Mouse (Mus musculus): ENCODE data around the gene Olfr1289.

Olfr1289 gene

DNA sequence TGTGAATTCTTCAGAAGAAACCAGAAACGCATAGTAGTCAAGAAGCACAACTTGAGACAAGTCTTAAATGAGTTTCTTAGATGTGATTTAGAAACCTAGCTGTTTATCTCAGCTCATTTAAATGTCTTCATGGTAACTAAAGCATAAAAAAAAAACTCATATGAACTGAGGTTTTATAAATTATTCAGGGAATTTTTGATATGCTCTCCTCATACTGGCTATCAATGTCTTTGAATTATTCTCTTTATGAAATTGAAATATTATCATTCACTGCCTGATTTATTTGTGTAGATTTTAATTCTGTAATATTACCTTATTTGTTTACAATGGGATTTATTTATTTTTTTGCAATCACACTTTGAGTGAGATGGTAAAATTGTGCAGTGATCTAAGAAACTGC is at the start of gene Olfr1289:
Olfr1289 (plus strand) TSS at position 301 of the 400 bp plus-strand sequence.
- DNase-seq: no peak

DNA sequence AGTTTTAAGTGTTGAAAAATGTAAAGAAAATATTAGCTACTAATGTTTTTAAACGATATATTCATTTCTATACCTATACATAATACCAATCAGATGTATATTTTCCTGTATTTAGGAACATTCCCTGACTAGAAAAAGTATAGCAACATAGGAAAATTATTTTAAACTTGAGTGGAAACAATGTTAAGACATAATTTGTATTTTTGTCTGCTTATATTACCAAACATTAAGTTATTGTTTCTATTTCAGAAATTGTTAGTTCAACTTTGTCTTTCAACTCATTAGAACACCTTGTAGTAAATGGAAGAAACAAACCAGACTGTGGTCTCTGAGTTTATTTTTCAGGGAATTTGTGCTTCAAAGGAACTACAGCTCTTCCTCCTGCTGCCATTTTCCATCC is 31.8 kb upstream of the Olfr1289 start, which contains the start of gene Olfr1287:
Olfr1287 (plus strand) TSS at position 301 of the 400 bp plus-strand sequence.
- DNase-seq: no peak

DNA sequence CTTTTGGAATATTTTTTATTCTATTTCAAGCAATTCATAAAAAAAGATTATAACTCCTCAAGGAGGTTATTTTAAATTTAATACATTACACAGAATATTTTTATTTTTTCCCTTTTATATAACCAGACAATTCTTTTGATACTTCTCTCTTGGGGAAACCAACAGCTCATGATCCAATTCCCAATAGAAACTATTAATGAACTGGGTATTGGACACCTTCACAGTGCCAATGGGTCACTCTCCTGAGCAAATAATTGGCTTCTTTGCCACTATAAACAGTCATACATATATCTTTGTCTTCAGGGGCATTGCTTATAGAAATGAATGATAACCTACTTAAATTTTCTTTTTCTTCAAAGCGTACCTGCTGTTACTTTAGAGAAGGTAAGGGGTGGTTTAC is 6.8 kb upstream of the Olfr1289 start, which contains the start of gene Olfr1288:
Olfr1288 (plus strand) TSS at position 301 of the 400 bp plus-strand sequence.
- DNase-seq: no peak

DNA sequence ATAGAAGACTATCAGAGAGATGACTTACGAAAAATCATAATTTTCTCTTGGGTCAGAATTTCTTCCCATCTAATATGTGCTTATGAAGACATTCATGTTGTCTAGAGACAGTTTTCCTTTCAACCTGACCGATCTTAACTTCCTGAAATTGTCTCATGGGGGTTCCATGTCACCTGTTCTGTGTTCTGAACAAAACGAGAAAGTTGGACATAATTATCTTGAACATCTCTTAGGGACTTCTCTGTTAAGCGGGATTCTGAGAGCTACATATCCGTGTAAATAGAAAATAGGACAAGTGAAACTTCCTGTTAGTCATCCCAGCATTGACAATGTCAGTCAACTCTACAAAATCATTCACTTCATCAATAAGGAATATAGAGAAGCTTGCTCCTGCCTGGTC is 13.1 kb downstream of the Olfr1289 start, which contains the start of gene Olfr1290:
Olfr1290 (minus strand) TSS at position 101 of the 400 bp plus-strand sequence.
- no peak for DNase-seq

DNA sequence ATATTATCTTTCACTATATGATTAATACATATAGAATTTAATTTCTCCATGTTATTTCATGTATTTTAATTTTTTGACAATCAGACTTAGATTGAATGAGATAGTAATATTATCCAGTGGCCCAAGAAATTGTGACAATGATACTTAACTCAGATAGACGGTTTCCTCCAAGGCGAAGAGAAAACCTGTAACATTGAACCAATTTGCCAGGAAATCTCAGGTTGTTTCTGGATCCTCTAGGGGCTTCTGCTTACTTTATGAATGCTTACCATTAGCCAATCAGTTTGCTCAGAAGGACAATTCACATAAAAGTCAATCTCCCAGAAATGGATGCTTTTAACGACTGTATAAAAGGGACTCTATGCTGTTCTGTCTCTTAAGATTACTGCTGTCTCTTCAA is 16.3 kb downstream of the Olfr1289 start, which contains the start of gene Olfr1291-ps1:
Olfr1291-ps1 (plus strand) TSS at position 301 of the 400 bp plus-strand sequence.
- DNase-seq: no peak

DNA sequence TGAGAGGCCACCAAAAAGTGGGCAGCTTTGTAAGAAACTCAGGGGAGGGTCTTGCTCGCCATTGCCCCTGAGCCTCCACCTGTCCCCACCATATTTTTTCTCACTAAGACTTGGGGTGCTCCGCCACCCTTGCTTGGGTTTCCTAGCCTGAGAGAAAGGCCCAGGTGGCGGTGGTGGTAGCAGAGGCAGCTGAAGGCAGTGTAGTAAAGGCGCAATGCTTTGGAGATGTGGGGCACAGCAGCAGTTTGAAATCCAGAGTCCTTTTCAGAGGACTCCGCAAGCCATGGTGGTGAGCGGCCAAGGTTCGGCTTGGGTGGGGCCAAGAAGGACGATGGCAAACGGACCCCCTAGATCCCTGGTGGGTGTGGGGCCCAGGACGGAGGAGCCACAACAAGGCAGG is 36.8 kb downstream of the Olfr1289 start:
- no peak for DNase-seq

DNA sequence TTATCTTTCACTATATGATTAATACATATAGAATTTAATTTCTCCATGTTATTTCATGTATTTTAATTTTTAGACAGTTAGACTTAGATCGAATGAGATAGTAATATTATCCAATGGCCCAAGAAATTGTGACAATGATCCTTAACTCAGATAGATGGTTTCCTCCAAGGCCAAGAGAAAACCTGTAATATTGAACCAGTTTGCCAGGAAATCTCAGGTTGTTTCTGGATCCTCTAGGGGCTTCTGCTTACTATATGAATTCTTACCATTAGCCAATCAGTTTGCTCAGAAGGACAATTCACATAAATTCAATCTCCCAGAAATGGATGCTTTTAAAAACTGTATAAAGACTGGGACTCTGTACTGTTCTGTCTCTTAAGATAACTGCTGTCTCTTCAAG is 44.3 kb downstream of the Olfr1289 start, which contains the start of gene Olfr1293-ps:
Olfr1293-ps (plus strand) TSS at position 301 of the 400 bp plus-strand sequence.
- DNase-seq: no peak
